Mouse (Mus musculus): ENCODE results near the gene Gm13304. TPM values are rescaled to one million over a fixed set of nuclear protein-coding genes. Genes with fewer than 3 reads are reported as not detected.
"Not testable (repeated sequence)": the region's sequence is repeated elsewhere in the genome, so short reads cannot be mapped to it uniquely, and the experiment has no call there.

The Gm13304 gene
- polyA plus RNA-seq (2012; rRNA removed): not detected in 2 replicates

GRCm38 (mm10) chr4:42114517-42114916 is at the start of gene Gm13304:
Gene Gm13304 (plus strand): TSS chr4:42114817.
- DNase-seq (ENCODE audit: low spot score): not testable (repeated sequence)

- not testable (repeated sequence) for DNase-seq (ENCODE audit: low spot score)
These were observed 23.7 kb upstream of the Gm13304 start, which contains the start of gene Gm3893 for GRCm38 (mm10) chr4:42090907-42091306. Gene Gm3893 (plus strand): TSS chr4:42091207.

GRCm38 (mm10) chr4:42153136-42153535 is 38.5 kb downstream of the Gm13304 start, which contains the start of gene Gm13306:
Gene Gm13306 (plus strand): TSS chr4:42153436.
- DNase-seq (ENCODE audit: low spot score): not testable (repeated sequence)

Other genes starting within 250 kb of the Gm13304 start
- 6.6 and 36.4 TPM in 2 replicates for gene Gm21541, start 211.2 kb upstream of the Gm13304 start, polyA plus RNA-seq (2012; rRNA removed)
- gene Gm20878, start 173.2 kb upstream of the Gm13304 start, polyA plus RNA-seq (2012; rRNA removed): 2.1 and 3.3 TPM in 2 replicates
- 0.60 and 0.65 TPM in 2 replicates for gene Fam205a4, start 148.8 kb upstream of the Gm13304 start, polyA plus RNA-seq (2012; rRNA removed)
- 0.07 and 0.15 TPM in 2 replicates for gene Gm21093, start 80.1 kb upstream of the Gm13304 start, polyA plus RNA-seq (2012; rRNA removed)
- not detected in 2 replicates for gene Gm3893, start 23.6 kb upstream of the Gm13304 start, polyA plus RNA-seq (2012; rRNA removed)
- 0.55 and 0.56 TPM in 2 replicates for gene Gm13306, start 38.6 kb downstream of the Gm13304 start, polyA plus RNA-seq (2012; rRNA removed)
- 0.67 and 0.75 TPM in 2 replicates for gene Gm13305, start 53.8 kb downstream of the Gm13304 start, polyA plus RNA-seq (2012; rRNA removed)
- gene Gm10600, start 125.8 kb downstream of the Gm13304 start, polyA plus RNA-seq (2012; rRNA removed): not detected in 2 replicates
- not detected in 2 replicates for gene Ccl21b, start 140.9 kb downstream of the Gm13304 start, polyA plus RNA-seq (2012; rRNA removed)
- not detected in 2 replicates for gene Gm21953, start 179.4 kb downstream of the Gm13304 start, polyA plus RNA-seq (2012; rRNA removed)
- gene Fam205a3, start 203.5 kb downstream of the Gm13304 start, polyA plus RNA-seq (2012; rRNA removed): 0.03 TPM in 1 of 2 replicates, not detected in the other

All from urinary bladder, adult 2 months (tissue).